8 mouse cellular contexts compared by ENCODE assay signal in the genomic region with DNA sequence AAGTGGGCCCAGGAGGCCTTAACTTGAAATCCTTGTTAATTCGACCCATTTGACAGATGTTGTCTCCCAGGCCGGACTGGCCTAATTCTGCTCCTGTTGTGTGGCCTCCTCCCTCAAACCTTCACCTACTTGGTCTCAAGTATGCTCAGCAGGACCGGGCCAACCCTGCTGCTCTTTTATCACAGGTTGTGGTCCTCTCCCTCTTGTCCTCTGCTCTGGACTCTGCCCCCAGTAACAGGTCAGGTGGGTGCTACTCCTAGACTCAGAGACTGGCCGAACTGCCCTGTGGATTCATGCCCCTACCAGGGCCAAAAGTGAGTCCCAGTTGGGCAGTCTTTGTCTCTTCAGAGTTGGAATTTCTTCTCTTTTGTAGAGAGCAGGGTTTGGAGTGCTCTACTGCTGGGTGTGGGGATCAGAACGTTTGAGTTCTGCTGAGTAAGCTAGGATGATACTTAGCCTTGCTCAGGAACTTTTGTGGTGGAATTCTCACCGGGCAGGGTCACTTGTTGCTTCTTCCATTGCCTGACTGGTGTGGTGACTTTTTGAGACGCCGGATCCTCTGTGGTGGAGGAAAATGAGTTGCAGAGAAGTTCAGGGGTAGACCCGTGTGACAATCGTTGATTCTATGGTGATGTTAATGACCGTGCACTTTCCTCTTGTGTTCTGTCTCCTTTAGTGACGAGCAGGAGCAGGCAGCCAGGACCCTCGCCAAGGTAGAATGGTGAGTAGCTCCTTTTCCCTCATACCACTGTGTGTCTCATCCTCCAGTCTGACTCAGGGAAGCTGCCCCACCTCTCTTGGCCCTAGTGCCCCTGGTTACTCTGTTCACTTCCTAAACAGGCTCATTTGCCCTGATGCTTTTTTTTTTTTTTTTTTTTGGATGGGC. TPM values are rescaled to one million over a fixed set of nuclear protein-coding genes. Genes with fewer than 3 reads are reported as not detected.
DNase-seq lines count a peak whose midpoint lies in the region; ATAC-seq lines count a peak whose summit lies in the region.

No protein-coding gene starts in this region.

- peaks cover 8% of the 10 kb centered on the region for H3K4me1 ChIP-seq in hindbrain, embryonic 11.5 days (replicated peaks; ENCODE audit: control insufficient read depth, insufficient read depth, low read length)

- no peaks in the 10 kb centered on the region for H3K9me3 ChIP-seq in hindbrain, embryonic 11.5 days (ENCODE audit: control insufficient read depth, low read length)

- H3K4me2 ChIP-seq in hindbrain, embryonic 11.5 days (replicated peaks; ENCODE audit: low read depth, low read length), result peak overlapping the region; percentile 56

- DNase-seq in cerebellum, adult 9-11 months, result peak; percentile 53
- DNase-seq in cerebellum, adult 11 months, result no peak
- DNase-seq in ES-CJ7 (ENCODE audit: low read depth, low spot score) (peak; percentile 28), liver (peak; percentile 30)
- DNase-seq in hindbrain, embryonic 11.5 days (ENCODE audit: low spot score), result no peak
- DNase-seq in right cerebral cortex, postnatal 10 days (ENCODE audit: low spot score in 2 of 2), result no peak
- DNase-seq in left cerebral cortex, postnatal 10 days (ENCODE audit: extremely low spot score in 1 of 2, low spot score in 2 of 2), result no peak

- H3K9ac ChIP-seq in hindbrain, embryonic 11.5 days (ENCODE audit: low read depth, low read length), result peak overlapping the region; percentile 69

- H3K27me3 ChIP-seq in hindbrain, embryonic 11.5 days (ENCODE audit: control insufficient read depth, insufficient read depth, low read length), result no peaks in the 10 kb centered on the region

- H3K27ac ChIP-seq in hindbrain, embryonic 11.5 days (ENCODE audit: low read depth, low read length), result peak overlapping the region; percentile 74

- H3K4me3 ChIP-seq in hindbrain, embryonic 11.5 days (ENCODE audit: low read depth, low read length), result peak overlapping the region; percentile 71

- WGBS in hindbrain, embryonic 11.5 days, result 38% methylated on average over 13 of the region's 13 CpGs

- peaks cover 8% of the 10 kb centered on the region; the same call in 1 of the 2 replicates for H3K36me3 ChIP-seq in hindbrain, embryonic 11.5 days (ENCODE audit: control insufficient read depth, insufficient read depth, low read length)

- no peak for ATAC-seq in hindbrain, embryonic 11.5 days (ENCODE audit: low FRiP score)
- no peak for ATAC-seq in frontal cortex, adult (ENCODE audit: low TSS enrichment)

- intact Hi-C loops in left cerebral cortex, postnatal 10 days (cut with DNase I), result no loop called here

RNA-seq across cellular contexts. Expression of gene Mtmr4, which starts 1.0 kb away (rescaled TPM):
- polyA plus RNA-seq in hindbrain, embryonic 11.5 days (2014; fragmentation: Nextera tagmentation; extraction: Ambion mirVana), result 63.2 and 77.0 TPM in 2 replicates
- 10 to 100 TPM; 82.6 to 90.3 TPM for total RNA-seq in left cerebral cortex, postnatal 10 days (2021)

RNA-seq across cellular contexts. Expression of gene Hsf5, which starts 24.0 kb away (rescaled TPM):
- polyA plus RNA-seq in hindbrain, embryonic 11.5 days (2014; fragmentation: Nextera tagmentation; extraction: Ambion mirVana), result 0.14 and 0.39 TPM in 2 replicates
- under 1 TPM; 0.24 to 0.56 TPM for total RNA-seq in left cerebral cortex, postnatal 10 days (2021)

RNA-seq across cellular contexts. Expression of gene Sept4, which starts 24.3 kb away (rescaled TPM):
- 9.0 and 11.6 TPM in 2 replicates for polyA plus RNA-seq in hindbrain, embryonic 11.5 days (2014; fragmentation: Nextera tagmentation; extraction: Ambion mirVana)
- total RNA-seq in left cerebral cortex, postnatal 10 days (2021), result 10 to 100 TPM; 55.2 to 58.6 TPM

RNA-seq across cellular contexts. Expression of gene Gm11492, which starts 26.5 kb away (rescaled TPM):
- polyA plus RNA-seq in hindbrain, embryonic 11.5 days (2014; fragmentation: Nextera tagmentation; extraction: Ambion mirVana), result not detected in 2 replicates
- not detected for total RNA-seq in left cerebral cortex, postnatal 10 days (2021)

Comparison
In these comparisons a context has a peak if more than half of its experiments do, and no peak if none do; other contexts are left out.
1. DNase-seq: peak in cerebellum, adult 9-11 months (single experiment), ES-CJ7 (single experiment) and liver (single experiment); none in cerebellum, adult 11 months (single experiment), hindbrain, embryonic 11.5 days (single experiment), right cerebral cortex, postnatal 10 days (0 of 2) and left cerebral cortex, postnatal 10 days (0 of 2).